Mouse (Mus musculus) limb, embryonic 11.5 days (tissue): Measurements from ENCODE around the gene Suz12. TPM values are rescaled to one million over a fixed set of nuclear protein-coding genes. Genes with fewer than 3 reads are reported as not detected.

ENCODE experiments used
- ATAC-seq: fragments of 200-750 bp; cut with Nextera tagmentation; 2 replicates; pipeline ENCODE4 v1.8.0; 2017; ENCODE audit warnings: low read depth; ENCODE audit not compliant: insufficient number of reproducible peaks, low FRiP score, low TSS enrichment
- DNase-seq: peaks from one replicate; pipeline ENCODE4 v3.0.0-alpha.2; 2015; ENCODE audit warnings: low spot score
- H3K27ac ChIP-seq: fragments of 300-500 bp; sonication (generic); replicated peaks from 2 replicates; pipeline ENCODE4 v1.5.1; 2014; ENCODE audit warnings: low read depth, mild to moderate bottlenecking, low read length
- H3K27me3 ChIP-seq: fragments of 300-500 bp; sonication (generic); 2 replicates; pipeline ENCODE4 v1.6.1; 2014; ENCODE audit warnings: mild to moderate bottlenecking, low read length, mixed read lengths; ENCODE audit not compliant: control insufficient read depth, insufficient read depth
- H3K36me3 ChIP-seq: fragments of 300-500 bp; sonication (generic); 2 replicates; pipeline ENCODE4 v1.6.1; 2014; ENCODE audit warnings: mild to moderate bottlenecking, low read length, moderate library complexity, mixed read lengths; ENCODE audit not compliant: control insufficient read depth, insufficient read depth
- H3K4me1 ChIP-seq: fragments of 300-500 bp; sonication (generic); 2 replicates; pipeline ENCODE4 v1.6.1; 2014; ENCODE audit warnings: low read length, mixed read lengths; ENCODE audit not compliant: control insufficient read depth, insufficient read depth
- H3K4me2 ChIP-seq: fragments of 300-500 bp; sonication (generic); 2 replicates; pipeline ENCODE4 v1.6.1; 2014; ENCODE audit warnings: low read depth, mild to moderate bottlenecking, moderate library complexity; ENCODE audit not compliant: severe bottlenecking
- H3K4me3 ChIP-seq: fragments of 300-500 bp; sonication (generic); 2 replicates; pipeline ENCODE4 v1.5.1; 2014; ENCODE audit warnings: low read depth, low read length
- H3K9ac ChIP-seq: fragments of 300-500 bp; sonication (generic); 2 replicates; pipeline ENCODE4 v1.6.1; 2014; ENCODE audit warnings: mild to moderate bottlenecking, low read length
- H3K9me3 ChIP-seq: fragments of 300-500 bp; sonication (generic); 2 replicates; pipeline ENCODE4 v1.6.1; 2016; ENCODE audit warnings: low read length; ENCODE audit not compliant: control insufficient read depth
- WGBS: fragments of 180-500 bp; shearing (Covaris S2); extraction: QIAGEN DNeasy Blood & Tissue Kit; methylation state at CpG from one replicate; pipeline ENCODE4 v1.1.7; 2014; 5-methylcytosine and 5-hydroxymethylcytosine counted together
- polyA plus RNA-seq: library from polyadenylated mRNA; unstranded; fragments of >200 nt; fragmentation: Nextera tagmentation; extraction: Ambion mirVana; gene quantifications from 2 replicates; pipeline ENCODE4 v1.2.1, GENCODE M21; 2014

Gene Suz12
- polyA plus RNA-seq, 1 experiment from 2014 or later = 25.7 TPM

DNA sequence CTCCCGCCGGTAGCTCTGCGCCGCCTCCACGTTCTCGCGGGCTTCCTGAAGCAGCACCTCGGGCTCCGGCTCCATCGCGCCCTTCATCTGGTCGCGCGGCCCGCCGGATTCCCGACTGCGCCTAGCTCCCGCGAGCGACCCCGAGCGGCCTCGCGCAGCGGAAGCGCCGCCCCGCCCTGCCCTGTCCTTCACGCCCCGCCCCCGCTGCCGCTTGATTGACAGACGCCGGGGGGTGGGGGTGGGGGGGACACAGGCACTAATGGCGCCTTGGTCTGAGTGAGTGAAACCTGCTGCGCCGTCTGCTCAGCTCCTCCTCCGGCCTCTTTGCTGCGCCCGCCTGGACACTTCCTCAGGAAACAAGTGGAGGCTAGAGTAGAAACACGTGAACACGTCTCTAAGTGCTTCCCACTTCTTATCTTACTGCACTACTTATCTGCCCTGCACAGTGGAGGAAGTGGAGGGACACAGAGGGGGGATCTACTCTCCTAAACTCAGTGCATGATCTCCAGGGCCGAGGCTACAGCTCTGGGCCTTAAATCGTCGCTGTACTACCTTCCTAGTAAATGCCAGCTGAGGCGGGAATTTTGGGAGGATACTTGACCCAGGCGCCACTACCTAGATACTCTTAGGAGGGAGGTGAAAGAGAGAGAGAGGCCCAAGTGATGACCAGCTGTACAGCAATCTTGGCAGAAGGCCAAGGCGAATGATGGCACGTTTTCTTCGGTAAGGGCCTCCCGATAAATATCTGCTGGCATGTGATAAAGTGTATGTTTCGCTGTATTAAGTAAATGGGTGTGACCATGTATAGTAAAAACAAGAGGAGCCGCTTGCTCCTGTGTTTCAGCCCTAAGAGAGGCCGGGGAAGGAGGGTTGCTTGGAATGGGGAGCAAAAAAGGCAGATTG is 88.2 kb downstream of the Suz12 start, which contains the start of gene Crlf3:
Gene Crlf3, minus strand, starts transcription at position 166 of the 903 bp plus-strand sequence.
- peak; percentile 95 for ATAC-seq
- WGBS = 9% methylated on average over 55 of the region's 55 CpGs
- no peaks in the 10 kb centered on the region for H3K9me3 ChIP-seq
- peak within 1 kb of the TSS; percentile 98 for H3K9ac ChIP-seq
- H3K36me3 ChIP-seq = no peaks in the 10 kb centered on the region
- peak within 1 kb of the TSS; percentile 84 for H3K4me3 ChIP-seq
- peak; percentile 97 for DNase-seq
- H3K4me1 ChIP-seq = peaks cover 9% of the 10 kb centered on the region; the same call in 1 of the 2 replicates
- peak within 1 kb of the TSS; percentile 64 for H3K4me2 ChIP-seq
- no peaks in the 10 kb centered on the region for H3K27me3 ChIP-seq
- peak within 1 kb of the TSS; percentile 93 for H3K27ac ChIP-seq

- Histone ChIP-seq H3K9ac (no peak overlapping the region), H3K4me2 (no peak overlapping the region)
These were observed 88.9 kb downstream of the Suz12 start for GRCm38 (mm10) chr11:80081786-80082319.

More at GRCm38 (mm10) chr11:80081786-80082319, 88.9 kb downstream of the Suz12 start:
- 82% methylated on average over 7 of the region's 7 CpGs for WGBS
- no peak for ATAC-seq
- DNase-seq = no peak
- H3K4me3 ChIP-seq = no peak overlapping the region
- H3K9me3 ChIP-seq = no peaks in the 10 kb centered on the region
- no peaks in the 10 kb centered on the region for H3K27me3 ChIP-seq
- H3K27ac ChIP-seq = peak overlapping the region; percentile 93; the same call in 1 of the 2 replicates
- H3K4me1 ChIP-seq = peaks cover 9% of the 10 kb centered on the region; the same call in 1 of the 2 replicates
- no peaks in the 10 kb centered on the region for H3K36me3 ChIP-seq

Other genes with a start within 250 kb of the Suz12 start
- 97.4 and 99.4 TPM in 2 replicates for gene Utp6, start 30.7 kb upstream of the Suz12 start, polyA plus RNA-seq
- 52.8 and 62.3 TPM in 2 replicates for gene Crlf3, start 87.9 kb downstream of the Suz12 start, polyA plus RNA-seq
- 23.4 and 25.6 TPM in 2 replicates for gene Atad5, start 96.3 kb downstream of the Suz12 start, polyA plus RNA-seq
- 30.6 and 33.8 TPM in 2 replicates for gene Tefm, start 149.1 kb downstream of the Suz12 start, polyA plus RNA-seq
- 0.67 and 0.68 TPM in 2 replicates for gene Adap2, start 161.0 kb downstream of the Suz12 start, polyA plus RNA-seq
- 2.8 and 3.8 TPM in 2 replicates for gene Rnf135, start 190.7 kb downstream of the Suz12 start, polyA plus RNA-seq
- gene Rhot1, start 215.9 kb downstream of the Suz12 start, polyA plus RNA-seq = 55.7 and 59.1 TPM in 2 replicates